Mouse (Mus musculus) embryonic facial prominence, embryonic 12.5 days (tissue): ENCODE data around the gene Cyb5rl. TPM values are rescaled to one million over a fixed set of nuclear protein-coding genes. Genes with fewer than 3 reads are reported as not detected.
"Not testable (repeated sequence)": the region's sequence is repeated elsewhere in the genome, so short reads cannot be mapped to it uniquely, and the experiment has no call there.

Experiments
- ATAC-seq: fragments of 200-750 bp; cut with Nextera tagmentation; 2 replicates; pipeline ENCODE4 v1.8.0; 2017; ENCODE audit not compliant: insufficient number of reproducible peaks, insufficient read depth, low FRiP score, low TSS enrichment
- H3K27ac ChIP-seq: fragments of 300-500 bp; sonication (generic); 2 replicates; pipeline ENCODE4 v1.5.1; 2016; ENCODE audit warnings: mild to moderate bottlenecking
- H3K27me3 ChIP-seq: fragments of 300-500 bp; sonication (generic); 2 replicates; pipeline ENCODE4 v1.6.1; 2016; ENCODE audit warnings: mild to moderate bottlenecking, moderate library complexity
- H3K36me3 ChIP-seq: fragments of 300-500 bp; sonication (generic); 2 replicates; pipeline ENCODE4 v1.6.1; 2016; ENCODE audit warnings: mild to moderate bottlenecking
- H3K4me1 ChIP-seq: fragments of 300-500 bp; sonication (generic); 2 replicates; pipeline ENCODE4 v1.6.1; 2016
- H3K4me2 ChIP-seq: fragments of 300-500 bp; sonication (generic); replicated peaks from 2 replicates; pipeline ENCODE4 v1.6.1; 2016; ENCODE audit warnings: mild to moderate bottlenecking, moderate library complexity
- H3K4me3 ChIP-seq: fragments of 300-500 bp; sonication (generic); 2 replicates; pipeline ENCODE4 v1.5.1; 2016; ENCODE audit warnings: mild to moderate bottlenecking
- H3K9ac ChIP-seq: fragments of 300-500 bp; sonication (generic); 2 replicates; pipeline ENCODE4 v1.6.1; 2016; ENCODE audit warnings: mild to moderate bottlenecking, moderate library complexity
- H3K9me3 ChIP-seq: fragments of 300-500 bp; sonication (generic); 2 replicates; pipeline ENCODE4 v1.6.1; 2016; ENCODE audit warnings: mild to moderate bottlenecking, moderate library complexity
- WGBS: fragments of 180-500 bp; shearing (Covaris S2); methylation state at CpG from one replicate; pipeline ENCODE4 v1.1.7; 2016; 5-methylcytosine and 5-hydroxymethylcytosine counted together
- polyA plus RNA-seq: library from polyadenylated mRNA; unstranded; fragments of >200 nt; fragmentation: Nextera tagmentation; extraction: Ambion mirVana; gene quantifications from 2 replicates; pipeline ENCODE4 v1.2.1, GENCODE M21; 2016

Gene Cyb5rl
- polyA plus RNA-seq, 1 experiment from 2014 or later: 5.9 TPM

GRCm38 (mm10) chr4:107094484-107095187 is 27.8 kb downstream of the Cyb5rl start:
- no peak for ATAC-seq
- WGBS: 56% methylated on average over 16 of the region's 16 CpGs
- Histone ChIP-seq H3K4me1 (peaks cover 24% of the 10 kb centered on the region; the same call in 1 of the 2 replicates), H3K9me3 (no peaks in the 10 kb centered on the region), H3K27me3 (no peaks in the 10 kb centered on the region), H3K9ac (no peak overlapping the region), H3K4me2 (no peak overlapping the region), H3K36me3 (no peaks in the 10 kb centered on the region), H3K4me3 (no peak overlapping the region), H3K27ac (no peak overlapping the region)

- 25% methylated on average over 6 of the region's 6 CpGs for WGBS
- no peaks in the 10 kb centered on the region for H3K27me3 ChIP-seq
- H3K4me3 ChIP-seq: no peak overlapping the region
- no peaks in the 10 kb centered on the region for H3K36me3 ChIP-seq
- H3K4me1 ChIP-seq: peaks cover 24% of the 10 kb centered on the region; the same call in 1 of the 2 replicates
- H3K9ac ChIP-seq: no peak overlapping the region
- H3K4me2 ChIP-seq: no peak overlapping the region
- H3K9me3 ChIP-seq: no peaks in the 10 kb centered on the region
- no peak for ATAC-seq
- H3K27ac ChIP-seq: no peak overlapping the region
Observed at GRCm38 (mm10) chr4:107096043-107096442, 29.3 kb downstream of the Cyb5rl start.

- no peak for ATAC-seq
- Histone ChIP-seq H3K4me1 (peaks cover 24% of the 10 kb centered on the region; the same call in 1 of the 2 replicates), H3K9me3 (no peaks in the 10 kb centered on the region), H3K4me3 (no peak within 1 kb of the TSS), H3K9ac (peak within 1 kb of the TSS; percentile 19; the same call in 1 of the 2 replicates), H3K36me3 (no peaks in the 10 kb centered on the region), H3K27me3 (no peaks in the 10 kb centered on the region), H3K4me2 (no peak within 1 kb of the TSS), H3K27ac (no peak within 1 kb of the TSS)
- WGBS: 59% methylated on average over 16 of the region's 16 CpGs
Observed at GRCm38 (mm10) chr4:107096841-107097373, 30.1 kb downstream of the Cyb5rl start, which contains the start of gene Cdcp2. Cdcp2 (plus strand) TSS chr4:107096891.

GRCm38 (mm10) chr4:107097871-107098270 is 31.1 kb downstream of the Cyb5rl start:
- H3K4me2 ChIP-seq: no peak overlapping the region
- WGBS: 56% methylated on average over 15 of the region's 15 CpGs

GRCm38 (mm10) chr4:107098375-107098774 is 31.6 kb downstream of the Cyb5rl start:
- Histone ChIP-seq H3K4me2 (no peak overlapping the region), H3K27me3 (no peaks in the 10 kb centered on the region), H3K36me3 (no peaks in the 10 kb centered on the region), H3K9me3 (no peaks in the 10 kb centered on the region), H3K4me3 (no peak overlapping the region), H3K27ac (no peak overlapping the region), H3K4me1 (peaks cover 24% of the 10 kb centered on the region; the same call in 1 of the 2 replicates), H3K9ac (no peak overlapping the region)
- ATAC-seq: no peak
- 50% methylated on average over 10 of the region's 10 CpGs for WGBS

More at GRCm38 (mm10) chr4:107097871-107098270, 31.1 kb downstream of the Cyb5rl start:
- Histone ChIP-seq H3K4me3 (no peak overlapping the region), H3K9me3 (no peaks in the 10 kb centered on the region), H3K27me3 (no peaks in the 10 kb centered on the region), H3K36me3 (no peaks in the 10 kb centered on the region), H3K27ac (no peak overlapping the region), H3K4me1 (peaks cover 24% of the 10 kb centered on the region; the same call in 1 of the 2 replicates), H3K9ac (no peak overlapping the region)
- no peak for ATAC-seq

- H3K4me2 ChIP-seq: no peak overlapping the region
- H3K9ac ChIP-seq: no peak overlapping the region
- no peak for ATAC-seq
- peaks cover 24% of the 10 kb centered on the region; the same call in 1 of the 2 replicates for H3K4me1 ChIP-seq
- no peaks in the 10 kb centered on the region for H3K36me3 ChIP-seq
- H3K27ac ChIP-seq: no peak overlapping the region
- no peak overlapping the region for H3K4me3 ChIP-seq
- H3K27me3 ChIP-seq: no peaks in the 10 kb centered on the region
- WGBS: 76% methylated on average over 17 of the region's 17 CpGs
- H3K9me3 ChIP-seq: no peaks in the 10 kb centered on the region
Observed at GRCm38 (mm10) chr4:107098791-107099525, 32.2 kb downstream of the Cyb5rl start.

GRCm38 (mm10) chr4:107102220-107102619 is 35.4 kb downstream of the Cyb5rl start:
- H3K4me3 ChIP-seq: no peak overlapping the region
- 0 out of 2 replicates have a peak, but pooled peaks cover under 1% of the 10 kb centered on the region for H3K4me1 ChIP-seq
- WGBS: 71% methylated on average over 8 of the region's 8 CpGs
- no peak overlapping the region for H3K4me2 ChIP-seq
- H3K36me3 ChIP-seq: no peaks in the 10 kb centered on the region
- H3K27ac ChIP-seq: no peak overlapping the region
- no peak for ATAC-seq
- H3K9me3 ChIP-seq: no peaks in the 10 kb centered on the region
- H3K27me3 ChIP-seq: no peaks in the 10 kb centered on the region
- no peak overlapping the region for H3K9ac ChIP-seq

GRCm38 (mm10) chr4:107106777-107107176 is 40.0 kb downstream of the Cyb5rl start:
- H3K9ac ChIP-seq: no peak overlapping the region
- H3K36me3 ChIP-seq: no peaks in the 10 kb centered on the region
- no peaks in the 10 kb centered on the region for H3K27me3 ChIP-seq
- no peak overlapping the region for H3K27ac ChIP-seq
- no peak overlapping the region for H3K4me2 ChIP-seq
- no peak overlapping the region for H3K4me3 ChIP-seq
- peaks cover 8% of the 10 kb centered on the region; the same call in 1 of the 2 replicates for H3K4me1 ChIP-seq
- H3K9me3 ChIP-seq: no peaks in the 10 kb centered on the region
- no peak for ATAC-seq
- WGBS: 86% methylated on average over 16 of the region's 16 CpGs

- no peak overlapping the region for H3K9ac ChIP-seq
- peaks cover 8% of the 10 kb centered on the region; the same call in 1 of the 2 replicates for H3K4me1 ChIP-seq
- H3K27me3 ChIP-seq: no peaks in the 10 kb centered on the region
- no peak for ATAC-seq
- peak overlapping the region; percentile 58; the same call in 1 of the 2 replicates for H3K27ac ChIP-seq
- H3K4me2 ChIP-seq: no peak overlapping the region
- no peaks in the 10 kb centered on the region for H3K36me3 ChIP-seq
- no peak overlapping the region for H3K4me3 ChIP-seq
- WGBS: 45% methylated on average over 13 of the region's 13 CpGs
- no peaks in the 10 kb centered on the region for H3K9me3 ChIP-seq
Observed at GRCm38 (mm10) chr4:107108291-107108731, 41.5 kb downstream of the Cyb5rl start.

GRCm38 (mm10) chr4:107109181-107109580 is 42.4 kb downstream of the Cyb5rl start:
- not testable (repeated sequence) for H3K36me3 ChIP-seq, ATAC-seq, H3K4me3 ChIP-seq, H3K27ac ChIP-seq, H3K9ac ChIP-seq, H3K4me2 ChIP-seq, H3K9me3 ChIP-seq, H3K27me3 ChIP-seq, H3K4me1 ChIP-seq
- 95% methylated on average over 6 of the region's 6 CpGs for WGBS

- no peak overlapping the region for H3K27ac ChIP-seq
- H3K4me3 ChIP-seq: no peak overlapping the region
- WGBS: 43% methylated on average over 8 of the region's 8 CpGs
- no peaks in the 10 kb centered on the region for H3K9me3 ChIP-seq
- H3K9ac ChIP-seq: no peak overlapping the region
- H3K4me1 ChIP-seq: no peaks in the 10 kb centered on the region
- H3K36me3 ChIP-seq: no peaks in the 10 kb centered on the region
- H3K4me2 ChIP-seq: no peak overlapping the region
- H3K27me3 ChIP-seq: no peaks in the 10 kb centered on the region
- ATAC-seq: no peak
Observed at GRCm38 (mm10) chr4:107114278-107114677, 47.5 kb downstream of the Cyb5rl start.
